Mouse (Mus musculus) adrenal gland, adult (tissue): ENCODE results near the gene Glycam1.

Source experiments
- DNase-seq, 2 experiments: peaks; one replicate each; pipeline ENCODE4 v3.0.0; 2022 to 2023; ENCODE audit warnings: low spot score in 1 of 2; ENCODE audit not compliant: inconsistent age in 2 of 2

Glycam1 gene

GRCm38 (mm10) chr15:103519386-103520378, 45.2 kb downstream of the Glycam1 start:
- DNase-seq: no peak

- DNase-seq: peak in 1 of 2 experiments; percentile 56
Observed at GRCm38 (mm10) chr15:103518600-103519385, 46.1 kb downstream of the Glycam1 start.

DNA sequence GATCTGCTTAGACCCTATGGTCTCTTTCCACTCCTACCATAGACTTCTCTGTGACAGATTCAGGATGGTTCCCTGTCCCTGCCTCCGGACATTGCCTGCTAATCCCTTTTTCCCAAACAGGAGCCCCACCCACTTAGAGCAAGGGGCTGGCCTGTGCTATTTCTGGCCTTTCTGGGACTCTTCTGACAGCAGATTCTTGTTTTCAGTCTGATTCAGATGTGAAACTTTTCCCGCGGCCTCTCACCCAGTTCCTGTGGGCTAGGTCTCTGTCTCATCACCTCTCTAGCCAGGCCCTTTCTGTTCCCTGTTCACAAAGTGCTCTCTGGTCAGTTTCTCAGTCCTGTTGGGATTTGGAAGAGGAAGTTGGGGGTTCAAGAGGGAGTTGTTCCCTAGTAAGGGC, 50.0 kb downstream of the Glycam1 start:
- peak in 1 of 2 experiments; percentile 36 for DNase-seq

DNA sequence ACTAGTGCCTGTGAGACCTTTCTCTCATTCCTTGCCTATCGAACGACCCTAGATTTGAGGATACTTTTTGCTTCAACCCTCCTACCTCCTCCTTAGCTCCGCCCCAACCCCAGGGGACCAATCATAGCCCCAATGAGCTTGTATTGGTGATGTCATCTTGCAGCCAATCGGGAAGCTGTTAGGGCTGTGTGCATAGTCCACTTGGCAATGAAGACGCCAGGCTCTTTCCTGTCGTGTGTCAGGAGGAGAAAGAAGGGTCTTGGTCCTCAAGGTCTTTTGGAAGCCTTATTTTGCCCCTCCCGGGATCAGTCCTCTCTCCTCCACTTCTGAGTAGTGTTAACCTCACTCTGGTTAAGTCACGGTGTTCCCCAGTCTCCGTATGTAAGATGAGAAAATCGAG, 50.8 kb downstream of the Glycam1 start:
- DNase-seq: peak; percentile 74 to 85

DNA sequence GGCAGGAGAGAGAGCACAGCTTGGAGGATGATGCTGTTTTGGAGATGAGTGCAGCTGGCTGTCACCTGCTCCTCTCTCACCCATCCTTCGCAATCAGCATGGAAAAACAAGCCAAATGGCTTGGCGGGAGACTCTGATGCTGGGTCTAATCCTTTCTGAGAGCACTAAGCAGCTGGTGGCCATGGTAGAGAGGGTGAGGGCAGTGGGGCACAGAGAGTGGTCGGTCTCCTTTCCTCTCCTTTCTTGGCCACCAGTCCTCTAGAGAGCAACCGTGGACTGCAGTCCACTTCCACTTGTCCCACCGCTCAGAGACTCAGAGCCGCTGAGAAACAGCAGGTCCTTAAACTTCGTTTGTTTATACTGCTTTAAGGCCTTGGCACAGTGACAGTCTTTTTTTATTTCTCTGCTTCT, 51.3 kb downstream of the Glycam1 start:
- peak in 1 of 2 experiments; percentile 29 for DNase-seq
